Mouse (Mus musculus) kidney, adult 2 months (tissue): ENCODE data around the gene Stx19.

Source experiments
- CTCF ChIP-seq: fragments of 200-500 bp; conservative IDR thresholded peaks from 2 replicates; pipeline ENCODE4 v1.5.1; 2011; ENCODE audit warnings: low read depth, mild to moderate bottlenecking, control low read depth, low read length, moderate library complexity, mixed read lengths; ENCODE audit not compliant: insufficient read depth, insufficient read length
- POLR2A ChIP-seq: fragments of 200-500 bp; IDR thresholded peaks from one replicate; pipeline ENCODE4 v1.6.1; 2011; ENCODE audit warnings: low read depth, low read length, control low read depth

DNA sequence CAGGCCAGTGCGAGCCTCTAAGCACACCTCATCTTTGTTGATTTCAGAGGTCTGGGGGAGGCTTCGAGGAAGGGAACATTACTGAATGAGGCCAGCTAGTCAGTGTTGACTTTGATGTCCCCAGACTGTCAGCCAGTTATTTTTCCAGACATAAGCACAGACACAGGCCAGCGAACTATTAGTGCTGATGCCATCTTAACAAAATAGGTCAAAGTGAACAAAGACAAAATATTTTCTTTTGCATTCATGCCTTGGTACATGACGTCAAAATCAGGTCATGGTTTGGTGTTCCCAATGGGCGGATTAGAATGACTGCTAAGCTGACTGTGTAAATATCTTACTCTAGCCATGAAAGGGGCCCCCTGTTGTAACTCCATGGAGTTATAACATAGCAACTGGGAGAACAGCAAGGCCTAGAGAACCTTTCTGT lies 58.2 kb downstream of the Stx19 start:
- TF ChIP-seq POLR2A, result no peak
- TF ChIP-seq CTCF, result no peak
